Mouse (Mus musculus): ENCODE data around the gene Smg1.

DNA sequence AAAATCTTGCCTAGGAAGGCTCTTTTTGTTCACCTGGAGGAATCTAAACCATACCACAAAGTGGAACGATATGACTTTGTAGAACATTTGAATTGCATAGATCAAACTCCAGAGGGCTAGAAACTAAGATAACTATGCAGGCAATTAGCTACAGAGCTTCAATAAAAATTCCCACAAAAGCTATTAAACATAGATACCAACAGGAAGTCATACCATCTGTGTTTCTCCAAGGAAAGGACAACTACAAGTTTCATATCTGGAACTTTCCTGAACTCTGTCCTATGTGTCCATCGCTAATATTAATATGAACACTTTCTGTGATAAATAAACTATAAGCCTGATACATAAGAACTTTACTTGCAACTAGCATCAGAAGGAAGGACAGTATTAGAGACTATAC is 23.7 kb downstream of the Smg1 start:
- TF ChIP-seq GATA1 (IDR thresholded peaks at IDR 0.05; ENCODE audit: borderline replicate concordance, low read length) (no peak), FLI1 (IDR thresholded peaks at IDR 0.05; ENCODE audit: low read length) (no peak)

All from megakaryocyte, embryonic 14.5 days (primary cell).